Mouse (Mus musculus) liver, adult 2 months (tissue): ENCODE measurements around the gene Ngfr.
"Not testable (repeated sequence)": the region's sequence is repeated elsewhere in the genome, so short reads cannot be mapped to it uniquely, and the experiment has no call there.

Experiments used
- CTCF ChIP-seq: fragments of 200-500 bp; IDR thresholded peaks from 2 replicates; pipeline ENCODE4 v1.5.1; 2011; ENCODE audit warnings: low read depth, low read length, control low read depth
- POLR2A ChIP-seq: fragments of 200-500 bp; IDR thresholded peaks from 2 replicates; pipeline ENCODE4 v1.6.1; 2011; ENCODE audit warnings: low read length, control low read depth; ENCODE audit not compliant: insufficient read depth; ENCODE audit errors: extremely low read depth

- TF ChIP-seq CTCF, POLR2A: not testable (repeated sequence)
These were observed 19.8 kb upstream of the Ngfr start for GRCm38 (mm10) chr11:95607286-95607685.
